Mouse (Mus musculus) adipocyte (in vitro differentiated cells): ENCODE data around the gene 4930595D18Rik.

Experiments
- DNase-seq: peaks from one replicate; pipeline ENCODE4 v3.0.0-alpha.2; 2016; ENCODE audit warnings: low spot score

4930595D18Rik gene

GRCm38 (mm10) chr12:111165146-111165812 is 19.0 kb downstream of the 4930595D18Rik start:
- peak; percentile 57 for DNase-seq

DNA sequence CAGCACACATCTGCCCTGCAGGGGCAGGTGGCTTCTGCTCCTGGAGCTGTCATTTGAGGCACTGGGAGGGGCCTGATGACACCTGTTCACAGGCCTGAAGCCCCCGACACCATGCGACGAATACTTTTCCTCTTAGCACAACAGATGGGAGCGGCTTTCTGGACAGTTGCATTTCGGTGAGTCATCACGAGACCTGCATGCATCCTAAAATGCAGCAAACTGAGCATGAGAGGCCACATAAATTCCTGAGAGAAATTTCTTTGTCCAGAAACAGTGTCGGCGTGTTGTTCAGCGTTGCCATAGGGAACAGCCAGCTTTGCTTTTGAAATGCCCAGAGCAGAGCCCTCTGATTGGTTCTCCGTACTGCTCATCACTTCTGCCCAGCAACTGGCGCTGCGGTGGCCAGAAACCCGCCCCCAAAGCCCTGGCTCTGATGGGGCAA is 20.0 kb downstream of the 4930595D18Rik start:
- peak; percentile 71 for DNase-seq

GRCm38 (mm10) chr12:111162312-111163061 is 21.8 kb downstream of the 4930595D18Rik start:
- DNase-seq, result no peak

GRCm38 (mm10) chr12:111161943-111162311 is 22.4 kb downstream of the 4930595D18Rik start:
- no peak for DNase-seq

- DNase-seq, result no peak
Measured at GRCm38 (mm10) chr12:111160871-111161270, 23.4 kb downstream of the 4930595D18Rik start.

DNA sequence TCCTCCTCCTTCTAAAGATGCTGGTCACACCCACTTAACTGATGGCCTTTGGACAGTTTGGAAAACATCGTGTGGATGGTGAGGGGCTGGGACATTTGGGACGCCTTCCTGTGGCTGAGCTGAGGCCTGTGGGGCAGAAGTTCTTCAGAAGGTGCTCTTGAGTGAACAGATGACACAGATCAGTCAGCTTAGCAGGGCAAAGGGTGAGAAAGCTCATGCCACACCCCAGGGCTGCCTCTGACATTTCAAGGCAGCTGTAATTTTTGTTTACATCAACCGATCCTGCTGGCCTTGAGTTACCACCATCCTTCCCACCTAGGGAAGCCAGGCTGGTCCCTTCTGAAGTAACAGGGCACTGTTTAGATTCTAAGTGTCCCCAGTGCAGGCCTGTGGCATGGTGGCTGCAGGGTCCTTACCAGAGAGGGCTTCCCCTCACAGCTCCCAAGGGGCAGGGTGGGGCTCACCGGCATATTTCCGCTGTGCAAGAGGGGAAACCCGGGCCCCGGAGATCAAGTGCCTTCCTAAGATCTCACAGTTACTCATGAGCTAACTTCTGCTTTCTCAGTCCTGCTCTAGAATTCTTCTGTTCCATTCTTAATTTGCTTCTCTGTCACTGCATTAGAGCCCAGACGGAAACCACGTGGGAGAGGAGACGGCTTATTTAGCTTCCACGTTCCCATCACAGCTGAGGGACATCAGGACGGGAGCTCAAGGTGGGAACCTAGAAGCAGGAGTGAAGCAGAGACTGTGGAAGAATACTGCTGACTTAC is 24.4 kb downstream of the 4930595D18Rik start:
- no peak for DNase-seq

- DNase-seq, result no peak
Measured at GRCm38 (mm10) chr12:111155756-111156155, 28.5 kb downstream of the 4930595D18Rik start.

GRCm38 (mm10) chr12:111154641-111155040 is 29.6 kb downstream of the 4930595D18Rik start:
- no peak for DNase-seq

- DNase-seq, result no peak
Measured at GRCm38 (mm10) chr12:111153946-111154345, 30.3 kb downstream of the 4930595D18Rik start.

GRCm38 (mm10) chr12:111152981-111153710 is 31.1 kb downstream of the 4930595D18Rik start:
- DNase-seq, result no peak

DNA sequence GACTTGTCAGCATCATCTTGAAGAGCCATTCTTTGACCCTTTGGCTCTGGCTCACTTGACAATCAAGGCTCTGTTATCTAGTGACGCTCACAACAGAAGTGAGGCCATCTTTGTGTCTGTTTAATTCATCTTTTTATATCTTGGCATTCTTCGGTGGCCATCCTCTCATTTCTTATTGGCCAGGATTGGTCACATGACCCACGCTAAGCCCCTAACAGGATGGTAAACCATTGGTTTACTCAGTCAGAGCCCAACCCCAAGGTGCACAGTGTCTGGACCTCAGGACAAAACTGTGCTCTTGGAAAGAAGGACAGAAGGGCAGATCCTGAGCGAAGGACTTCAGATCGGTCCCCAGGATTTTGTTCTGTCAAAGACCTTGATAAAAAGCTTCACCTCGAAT is 31.7 kb downstream of the 4930595D18Rik start:
- no peak for DNase-seq

- DNase-seq, result no peak
Measured at GRCm38 (mm10) chr12:111151422-111152156, 32.7 kb downstream of the 4930595D18Rik start.

GRCm38 (mm10) chr12:111150236-111150596 is 34.1 kb downstream of the 4930595D18Rik start:
- DNase-seq, result no peak

DNA sequence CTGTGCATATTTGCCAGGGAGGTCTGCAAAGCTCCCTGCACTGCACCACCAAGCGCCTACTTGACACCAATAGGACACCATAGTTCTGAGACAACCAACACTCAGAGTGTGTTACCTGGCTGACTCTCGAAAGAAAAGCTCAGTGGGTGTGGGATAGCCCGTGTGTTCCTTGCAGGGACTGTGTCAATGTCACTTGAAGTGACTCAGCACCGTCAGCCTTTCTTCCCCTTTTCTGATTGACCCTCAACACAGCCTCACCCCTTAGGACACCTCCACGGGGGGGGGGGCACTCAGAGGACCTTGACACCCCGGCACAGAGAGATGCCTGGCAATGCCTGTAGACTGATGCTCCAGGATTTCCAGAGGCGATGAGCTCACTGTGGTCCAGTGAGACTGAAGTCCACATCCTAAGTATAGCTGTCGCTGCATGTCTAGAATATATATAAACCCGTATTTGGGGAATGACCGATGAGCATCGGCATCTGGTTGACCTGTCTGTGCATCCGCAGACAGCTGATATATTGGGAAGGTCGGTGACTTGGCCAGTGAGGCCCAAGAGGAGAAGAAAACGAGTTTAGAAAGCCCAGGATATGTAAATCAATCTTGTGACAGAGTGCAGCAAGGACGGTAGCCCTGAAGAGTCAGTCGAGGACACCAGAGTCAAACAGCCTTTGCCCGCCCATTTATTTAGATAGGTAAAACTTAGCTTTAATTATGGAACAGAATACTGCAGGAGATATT is 34.6 kb downstream of the 4930595D18Rik start:
- no peak for DNase-seq

DNA sequence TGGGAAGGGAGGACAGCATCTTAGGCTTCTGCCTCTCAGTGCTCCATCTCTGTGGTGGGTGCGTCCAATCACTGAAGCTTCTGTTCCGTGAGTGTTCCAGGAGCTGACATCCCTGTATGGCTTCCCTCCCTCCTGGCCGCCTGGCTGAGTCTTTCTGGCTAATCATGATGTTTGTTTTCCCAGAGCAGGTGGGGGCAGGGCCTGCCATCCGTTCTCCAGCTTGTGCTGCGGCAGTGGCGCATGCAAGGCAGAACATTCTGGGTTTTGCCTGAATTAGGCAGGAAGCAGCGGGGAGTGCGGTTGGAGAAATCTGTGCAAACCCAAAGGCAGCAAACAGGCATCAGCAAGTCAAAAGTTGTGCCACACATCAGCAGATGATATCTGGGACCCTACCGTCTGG is 39.0 kb downstream of the 4930595D18Rik start:
- DNase-seq, result no peak

DNA sequence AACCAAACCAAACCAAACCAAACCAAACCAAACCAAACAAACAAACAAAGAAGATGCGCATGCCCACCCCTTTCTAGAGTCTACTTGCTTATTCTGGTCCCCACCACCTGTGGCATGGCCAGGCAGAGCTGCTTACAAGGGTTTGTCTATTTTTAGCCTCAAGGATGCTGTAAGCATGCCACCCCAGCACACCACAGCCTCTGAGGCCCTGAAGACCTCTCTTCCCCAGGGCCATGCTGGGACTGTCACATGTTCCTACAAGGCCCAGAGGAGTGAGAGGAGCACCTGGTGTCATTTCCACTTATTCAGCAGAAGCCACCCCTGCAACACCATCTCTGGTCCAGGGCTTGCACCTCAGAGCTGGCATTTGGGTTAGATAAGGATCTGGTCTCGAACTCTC is 39.7 kb downstream of the 4930595D18Rik start:
- DNase-seq, result no peak

- peak; percentile 38 for DNase-seq
Measured at GRCm38 (mm10) chr12:111143509-111144063, 40.7 kb downstream of the 4930595D18Rik start.

DNA sequence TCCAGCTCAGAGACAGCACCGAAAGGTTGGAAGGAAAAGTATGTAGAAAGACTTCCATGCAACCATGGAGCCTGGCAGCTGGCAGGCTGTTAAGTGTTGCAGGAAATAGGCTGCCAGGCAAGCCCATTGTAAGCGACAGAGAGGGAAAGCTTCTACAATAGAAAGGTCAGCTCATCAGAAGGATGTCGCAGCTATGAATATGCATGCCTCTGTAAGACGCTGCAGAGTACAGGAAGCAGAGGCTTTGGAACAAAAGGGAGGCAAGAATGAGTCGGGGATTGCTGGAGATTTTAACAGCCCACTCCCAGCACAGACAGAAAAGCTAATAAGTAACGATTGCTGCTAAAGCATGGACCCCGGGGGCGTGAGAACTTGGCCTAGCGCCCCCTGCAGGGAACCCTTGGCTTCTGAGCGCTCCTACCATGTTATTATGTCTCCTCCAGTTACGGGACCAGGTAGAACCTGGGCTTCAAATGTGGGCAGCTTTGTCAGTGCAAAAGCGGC is 41.2 kb downstream of the 4930595D18Rik start:
- DNase-seq, result no peak

DNA sequence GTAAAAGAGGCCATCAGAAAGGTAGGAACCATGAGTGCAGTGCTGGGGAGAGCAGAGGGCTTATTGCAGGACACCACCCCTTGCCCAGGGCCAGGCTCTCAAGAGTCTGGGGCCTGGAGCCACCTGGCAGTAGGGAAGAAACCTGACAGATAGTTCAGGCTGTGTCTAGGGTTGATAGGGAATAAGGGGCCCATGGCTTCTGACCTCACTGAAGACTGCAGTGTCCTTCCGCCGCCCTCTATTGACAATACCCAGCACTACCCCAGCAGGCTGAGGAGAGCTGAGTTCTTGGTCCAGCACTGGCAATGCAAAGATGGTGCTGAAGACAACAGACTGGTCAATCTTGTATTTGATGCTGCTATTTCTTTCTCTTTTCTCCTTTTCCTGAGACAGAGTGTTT is 47.2 kb downstream of the 4930595D18Rik start:
- DNase-seq, result no peak

DNA sequence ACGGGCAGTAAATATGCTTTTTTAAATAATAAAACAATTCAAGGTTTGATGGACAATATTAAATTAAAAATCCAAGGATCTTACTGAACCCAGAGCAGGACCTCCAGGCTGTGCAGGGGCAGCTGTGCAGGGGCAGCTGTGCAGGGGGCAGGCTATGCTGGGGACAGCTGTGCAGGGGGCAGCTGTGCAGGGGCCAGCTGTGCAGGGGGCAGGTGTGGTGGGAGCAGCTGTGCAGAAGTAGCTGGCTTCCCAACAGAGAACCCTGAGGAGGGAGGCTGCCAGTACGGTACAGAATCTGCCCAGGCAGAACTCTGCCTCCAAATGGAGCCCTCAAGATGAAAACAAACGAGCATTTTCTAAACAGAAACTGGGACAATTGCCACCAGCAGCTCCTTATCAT is 48.3 kb downstream of the 4930595D18Rik start:
- DNase-seq, result no peak
